Mouse (Mus musculus) heart, embryonic 10.5 days (tissue): ENCODE results near the gene N4bp3. TPM values are rescaled to one million over a fixed set of nuclear protein-coding genes. Genes with fewer than 3 reads are reported as not detected.
A peak's percentile ranks its signal among the peaks of the same experiment; 100 is the strongest.
"Not testable (repeated sequence)": the region's sequence is repeated elsewhere in the genome, so short reads cannot be mapped to it uniquely, and the experiment has no call there.

Experiments used
- DNase-seq: peaks from one replicate; pipeline ENCODE4 v3.0.0-alpha.2; 2017; ENCODE audit warnings: low spot score
- H3K27ac ChIP-seq: fragments of 300-500 bp; sonication (generic); 2 replicates; pipeline ENCODE4 v1.5.1; 2016; ENCODE audit warnings: mild to moderate bottlenecking
- H3K27me3 ChIP-seq: fragments of 300-500 bp; sonication (generic); 2 replicates; pipeline ENCODE4 v1.6.1; 2016; ENCODE audit warnings: mild to moderate bottlenecking; ENCODE audit not compliant: poor library complexity, insufficient read depth, severe bottlenecking
- H3K36me3 ChIP-seq: fragments of 300-500 bp; sonication (generic); 2 replicates; pipeline ENCODE4 v1.6.1; 2016; ENCODE audit warnings: mild to moderate bottlenecking, moderate library complexity
- H3K4me1 ChIP-seq: fragments of 300-500 bp; sonication (generic); 2 replicates; pipeline ENCODE4 v1.6.1; 2016; ENCODE audit warnings: mild to moderate bottlenecking
- H3K4me3 ChIP-seq: fragments of 300-500 bp; sonication (generic); 2 replicates; pipeline ENCODE4 v1.5.1; 2016; ENCODE audit warnings: mild to moderate bottlenecking, moderate library complexity
- H3K9me3 ChIP-seq: fragments of 300-500 bp; sonication (generic); 2 replicates; pipeline ENCODE4 v1.6.1; 2016; ENCODE audit warnings: mild to moderate bottlenecking, moderate library complexity
- WGBS: fragments of 180-500 bp; shearing (Covaris S2); methylation state at CpG from one replicate; pipeline ENCODE4 v1.1.7; 2016; 5-methylcytosine and 5-hydroxymethylcytosine counted together
- polyA plus RNA-seq: library from polyadenylated mRNA; unstranded; fragments of >200 nt; fragmentation: Nextera tagmentation; extraction: Ambion mirVana; gene quantifications from 2 replicates; pipeline ENCODE4 v1.2.1, GENCODE M21; 2016

The N4bp3 gene
- polyA plus RNA-seq, result 6.9 and 12.0 TPM in 2 replicates

- Histone ChIP-seq H3K27ac (peak within 1 kb of the TSS; percentile 89), H3K4me3 (peak within 1 kb of the TSS; percentile 79), H3K4me1 (peaks cover 48% of the 10 kb centered on the region), H3K27me3 (peaks cover 4% of the 10 kb centered on the region; the same call in 1 of the 2 replicates), H3K36me3 (no peaks in the 10 kb centered on the region; the same call in 1 of the 2 replicates), H3K9me3 (no peaks in the 10 kb centered on the region)
- WGBS, result 1% methylated on average over 60 of the region's 70 CpGs
- peak; percentile 85 for DNase-seq
Observed at GRCm38 (mm10) chr11:51650691-51651515, at the start of gene N4bp3, which contains the start of gene D930048N14Rik. Gene N4bp3 (minus strand): TSS chr11:51650842. Gene D930048N14Rik (plus strand): TSS chr11:51650954.

- peaks cover 56% of the 10 kb centered on the region for H3K36me3 ChIP-seq
- H3K9me3 ChIP-seq, result no peaks in the 10 kb centered on the region
- peak; percentile 9 for DNase-seq
- H3K27ac ChIP-seq, result no peak overlapping the region
- no peaks in the 10 kb centered on the region for H3K27me3 ChIP-seq
- WGBS, result 93% methylated on average over 3 of the region's 3 CpGs
- H3K4me3 ChIP-seq, result no peak overlapping the region
- no peaks in the 10 kb centered on the region for H3K4me1 ChIP-seq
Observed at GRCm38 (mm10) chr11:51694984-51695383, 44.3 kb upstream of the N4bp3 start.

- not testable (repeated sequence) for H3K4me1 ChIP-seq, H3K9me3 ChIP-seq, H3K4me3 ChIP-seq, H3K27me3 ChIP-seq, H3K27ac ChIP-seq
- WGBS, result 64% methylated on average over 3 of the region's 3 CpGs
- peak; percentile 25 for DNase-seq
- H3K36me3 ChIP-seq, result peaks cover 15% of the 10 kb centered on the region; the same call in 1 of the 2 replicates
Observed at GRCm38 (mm10) chr11:51690597-51690996, 40.0 kb upstream of the N4bp3 start.

GRCm38 (mm10) chr11:51689343-51689742, 38.7 kb upstream of the N4bp3 start:
- 23% methylated on average over 6 of the region's 6 CpGs for WGBS
- Histone ChIP-seq H3K27me3 (no peaks in the 10 kb centered on the region), H3K4me1 (peaks cover 5% of the 10 kb centered on the region; the same call in 1 of the 2 replicates), H3K4me3 (peak overlapping the region; percentile 81), H3K36me3 (peaks cover 17% of the 10 kb centered on the region; the same call in 1 of the 2 replicates), H3K27ac (peak overlapping the region; percentile 97), H3K9me3 (no peaks in the 10 kb centered on the region)
- peak; percentile 68 for DNase-seq

GRCm38 (mm10) chr11:51688330-51689328, 38.0 kb upstream of the N4bp3 start, which contains the start of gene 0610009B22Rik:
Gene 0610009B22Rik (minus strand): TSS chr11:51688874.
- Histone ChIP-seq H3K4me3 (peak within 1 kb of the TSS; percentile 81), H3K27ac (peak within 1 kb of the TSS; percentile 97), H3K36me3 (peaks cover 17% of the 10 kb centered on the region; the same call in 1 of the 2 replicates), H3K27me3 (no peaks in the 10 kb centered on the region), H3K9me3 (no peaks in the 10 kb centered on the region), H3K4me1 (peaks cover 5% of the 10 kb centered on the region; the same call in 1 of the 2 replicates)
- peak; percentile 100 for DNase-seq
- under 1% methylated on average over 60 of the region's 60 CpGs for WGBS

- WGBS, result 37% methylated on average over 8 of the region's 8 CpGs
- DNase-seq, result no peak
- H3K27ac ChIP-seq, result no peak overlapping the region
Observed at GRCm38 (mm10) chr11:51681976-51682374, 31.3 kb upstream of the N4bp3 start.

GRCm38 (mm10) chr11:51681324-51681975, 30.8 kb upstream of the N4bp3 start:
- Histone ChIP-seq H3K4me1 (no peaks in the 10 kb centered on the region), H3K36me3 (peaks cover 10% of the 10 kb centered on the region; the same call in 1 of the 2 replicates), H3K27me3 (no peaks in the 10 kb centered on the region), H3K4me3 (peak overlapping the region; percentile 31), H3K27ac (no peak overlapping the region), H3K9me3 (no peaks in the 10 kb centered on the region)
- peak; percentile 92 for DNase-seq
- whole genome bisulfite sequencing, result 33% methylated on average over 13 of the region's 13 CpGs

More at GRCm38 (mm10) chr11:51681976-51682374, 31.3 kb upstream of the N4bp3 start:
- Histone ChIP-seq H3K4me3 (no peak overlapping the region), H3K9me3 (no peaks in the 10 kb centered on the region), H3K36me3 (peaks cover 10% of the 10 kb centered on the region; the same call in 1 of the 2 replicates), H3K4me1 (no peaks in the 10 kb centered on the region), H3K27me3 (no peaks in the 10 kb centered on the region)

GRCm38 (mm10) chr11:51679466-51679865, 28.8 kb upstream of the N4bp3 start:
- 69% methylated on average over 3 of the region's 3 CpGs for WGBS
- peak; percentile 52 for DNase-seq
- H3K4me3 ChIP-seq, result no peak overlapping the region
- no peaks in the 10 kb centered on the region for H3K9me3 ChIP-seq
- no peaks in the 10 kb centered on the region for H3K4me1 ChIP-seq
- no peak overlapping the region for H3K27ac ChIP-seq
- no peaks in the 10 kb centered on the region for H3K27me3 ChIP-seq
- no peaks in the 10 kb centered on the region for H3K36me3 ChIP-seq

GRCm38 (mm10) chr11:51677737-51678418, 27.2 kb upstream of the N4bp3 start:
- H3K36me3 ChIP-seq, result no peaks in the 10 kb centered on the region
- no peaks in the 10 kb centered on the region for H3K9me3 ChIP-seq
- no peaks in the 10 kb centered on the region for H3K27me3 ChIP-seq
- WGBS, result 74% methylated on average over 6 of the region's 6 CpGs
- no peak overlapping the region for H3K27ac ChIP-seq
- H3K4me1 ChIP-seq, result no peaks in the 10 kb centered on the region
- H3K4me3 ChIP-seq, result no peak overlapping the region
- peak; percentile 38 for DNase-seq

- Histone ChIP-seq H3K4me3 (no peak overlapping the region), H3K27ac (no peak overlapping the region), H3K4me1 (no peaks in the 10 kb centered on the region), H3K36me3 (no peaks in the 10 kb centered on the region), H3K27me3 (no peaks in the 10 kb centered on the region), H3K9me3 (no peaks in the 10 kb centered on the region)
- no peak for DNase-seq
- WGBS, result 74% methylated on average over 5 of the region's 5 CpGs
Observed at GRCm38 (mm10) chr11:51675386-51675785, 24.7 kb upstream of the N4bp3 start.

- Histone ChIP-seq H3K36me3 (no peaks in the 10 kb centered on the region), H3K4me1 (no peaks in the 10 kb centered on the region), H3K4me3 (no peak overlapping the region), H3K9me3 (no peaks in the 10 kb centered on the region), H3K27ac (no peak overlapping the region), H3K27me3 (no peaks in the 10 kb centered on the region)
- DNase-seq, result peak; percentile 60
- 84% methylated on average over 9 of the region's 9 CpGs for WGBS
Observed at GRCm38 (mm10) chr11:51673291-51673690, 22.6 kb upstream of the N4bp3 start.
